Mouse (Mus musculus): Measurements from ENCODE around the gene Btnl6.
"Not testable (repeated sequence)": the region's sequence is repeated elsewhere in the genome, so short reads cannot be mapped to it uniquely, and the experiment has no call there.

Gene Btnl6

DNA sequence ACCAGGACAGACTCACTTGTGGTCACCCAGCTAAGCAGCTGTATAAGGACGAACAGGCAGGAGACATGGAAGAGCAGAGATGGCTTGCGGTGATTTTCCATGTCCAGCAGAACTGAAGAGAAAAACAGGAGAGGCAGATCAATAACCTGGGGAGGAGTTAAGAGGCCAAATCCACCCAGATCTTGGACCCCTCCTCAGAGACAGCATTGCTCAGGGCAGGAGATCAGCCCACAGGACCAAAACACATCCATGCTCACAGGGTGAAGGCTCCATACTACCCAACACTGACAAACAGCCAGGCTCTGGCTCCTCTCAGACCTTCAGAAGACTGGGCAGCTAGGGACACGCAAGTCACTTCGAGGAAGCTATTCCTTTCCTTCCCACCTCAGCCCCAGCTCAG lies at the start of gene Btnl6:
TSS of gene Btnl6 (minus strand) at position 101 of the 400 bp plus-strand sequence.
- no peak for DNase-seq (ENCODE audit: extremely low read depth, low read depth)

DNA sequence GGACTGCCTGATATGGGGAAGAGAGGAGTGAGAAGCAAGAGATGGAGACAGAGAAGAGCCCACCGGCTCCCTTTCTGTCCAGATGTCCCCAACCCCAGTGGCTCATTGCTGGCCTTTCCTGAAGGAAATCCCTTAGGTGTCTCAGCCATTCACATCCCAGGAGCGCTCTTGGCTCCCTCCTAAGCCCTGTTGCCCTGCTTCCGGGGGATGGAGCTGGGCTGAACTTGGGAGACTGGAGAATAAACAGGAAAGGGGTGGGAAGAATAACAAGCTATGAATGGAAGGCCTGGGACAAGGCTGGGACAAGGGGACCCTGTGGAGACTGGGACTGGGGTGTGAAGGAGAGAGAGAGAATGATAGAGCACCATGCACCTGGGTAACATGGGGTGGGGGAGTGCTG lies 47.6 kb upstream of the Btnl6 start:
- no peak for DNase-seq (ENCODE audit: extremely low read depth, low read depth)

DNA sequence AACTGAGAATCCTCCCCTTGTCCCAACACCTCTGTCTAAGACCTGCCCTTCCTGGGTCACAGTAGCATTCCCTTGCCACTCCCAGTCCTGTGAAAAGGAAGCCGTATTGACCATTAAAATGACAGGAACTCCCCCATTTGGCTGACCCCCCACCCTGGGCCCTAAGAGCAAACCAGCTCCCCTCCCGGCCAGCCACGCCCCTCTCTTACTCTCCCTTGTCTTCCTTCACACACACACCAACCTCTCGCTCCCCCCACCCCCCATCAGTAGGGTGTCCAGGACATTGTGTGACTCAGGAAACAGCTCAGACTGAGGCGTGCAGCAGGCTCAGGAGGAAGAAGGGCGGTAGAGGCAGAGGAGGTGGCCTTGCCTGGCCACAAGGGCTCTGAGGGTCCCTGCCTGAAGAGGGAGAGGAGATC lies 46.9 kb upstream of the Btnl6 start, which contains the start of gene Notch4:
TSS of gene Notch4 (plus strand) at position 266 of the 419 bp plus-strand sequence.
- DNase-seq (ENCODE audit: extremely low read depth, low read depth): no peak

DNA sequence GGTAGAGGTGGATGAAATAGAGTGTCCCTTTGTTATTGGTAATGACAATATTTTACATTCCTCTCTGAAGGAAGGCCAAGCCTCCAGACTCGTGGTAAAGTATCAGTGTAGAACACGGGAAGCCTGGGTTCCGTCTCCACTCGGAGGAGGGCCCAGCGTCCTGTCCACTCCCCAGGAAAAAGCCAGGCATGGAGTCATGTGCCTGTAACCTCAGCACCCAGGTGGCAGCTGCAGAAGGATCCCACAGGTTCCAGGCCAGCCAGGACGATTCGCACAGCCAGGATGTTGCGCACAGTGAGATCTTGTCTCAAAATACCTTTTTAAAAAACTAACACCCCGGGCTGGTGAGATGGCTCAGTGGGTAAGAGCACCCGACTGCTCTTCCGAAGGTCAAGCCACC lies 46.2 kb upstream of the Btnl6 start:
- no peak for DNase-seq (ENCODE audit: extremely low read depth, low read depth)

DNA sequence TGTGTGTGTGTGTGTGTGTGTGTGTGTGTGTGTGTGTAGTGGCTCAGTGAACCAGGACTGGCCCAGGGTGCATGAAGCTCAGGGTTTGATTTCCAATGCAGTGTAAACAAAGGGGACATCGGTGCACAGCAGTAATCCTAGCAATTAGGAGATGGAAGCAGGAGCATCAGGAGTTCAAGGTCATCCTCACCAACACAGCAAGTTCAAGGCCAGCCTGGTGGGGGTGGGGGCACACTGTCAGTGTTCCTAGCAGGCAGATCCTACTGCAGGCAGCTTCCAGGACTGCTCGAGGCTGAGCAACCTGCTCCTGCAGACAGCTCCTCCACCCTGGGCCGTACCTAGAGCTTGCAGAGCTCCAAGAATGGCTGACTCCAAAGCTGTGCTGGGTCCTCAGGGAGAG lies 45.4 kb upstream of the Btnl6 start:
- DNase-seq (ENCODE audit: extremely low read depth, low read depth): no peak

DNA sequence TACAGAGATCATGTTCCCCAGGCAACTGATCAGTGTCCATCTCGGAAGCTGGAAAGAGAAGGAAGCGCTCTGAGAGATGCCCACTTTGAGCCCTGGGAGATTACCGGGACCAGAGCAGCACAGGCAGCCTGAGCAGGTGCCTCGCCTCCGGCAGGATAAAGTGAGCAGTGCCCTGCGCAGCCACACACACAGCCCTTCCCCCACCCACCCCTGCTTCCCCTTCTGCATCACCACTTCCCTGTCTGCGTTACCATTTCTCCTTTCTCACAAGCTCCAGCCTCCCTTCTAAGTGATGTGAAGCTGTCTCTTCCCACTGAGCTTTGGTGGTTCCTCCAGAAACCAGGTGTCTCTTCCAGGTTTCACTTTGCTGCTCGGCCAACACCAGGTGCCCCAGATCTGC lies 44.0 kb upstream of the Btnl6 start:
- DNase-seq (ENCODE audit: extremely low read depth, low read depth): peak; percentile 85

DNA sequence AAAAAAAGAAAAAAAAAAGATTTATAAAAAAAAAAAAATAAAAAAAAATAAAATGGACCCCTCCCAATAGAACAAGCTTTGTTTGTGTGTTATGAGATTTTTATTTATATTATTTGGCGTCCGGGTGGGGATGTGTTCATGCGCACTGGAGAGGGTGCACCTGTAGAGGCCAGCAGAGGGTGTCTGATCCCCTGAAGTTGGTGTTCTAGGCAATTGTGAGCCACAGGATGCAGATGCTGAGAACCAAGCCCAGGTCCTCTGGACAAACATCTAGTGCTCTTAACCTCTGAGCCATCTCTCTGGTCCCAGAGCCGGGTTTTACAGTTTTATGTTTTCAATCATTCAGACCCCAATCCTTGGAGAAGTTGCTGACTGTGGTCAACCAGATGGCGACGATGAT lies 43.3 kb upstream of the Btnl6 start:
- DNase-seq (ENCODE audit: extremely low read depth, low read depth): peak; percentile 56

DNA sequence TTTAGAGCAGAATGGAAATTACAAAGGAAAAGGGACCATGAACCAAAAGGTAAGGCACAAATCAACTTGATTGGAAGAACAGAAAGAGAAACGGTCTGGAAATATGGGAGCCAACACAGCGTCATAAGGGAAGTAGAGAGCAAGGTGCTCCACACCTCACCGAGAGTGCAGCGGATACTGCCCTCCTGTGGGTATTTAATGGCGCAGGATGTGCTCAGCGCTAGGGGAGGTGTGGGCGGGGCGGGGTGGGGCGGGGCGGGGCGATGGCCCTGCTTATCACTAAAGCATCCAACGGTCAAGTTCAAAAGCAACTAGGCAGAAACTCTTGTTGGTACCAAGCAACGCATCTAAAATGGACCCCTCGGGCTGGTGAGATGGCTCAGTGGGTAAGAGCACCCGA lies 42.7 kb upstream of the Btnl6 start:
- peak; percentile 39 for DNase-seq (ENCODE audit: extremely low read depth, low read depth)

DNA sequence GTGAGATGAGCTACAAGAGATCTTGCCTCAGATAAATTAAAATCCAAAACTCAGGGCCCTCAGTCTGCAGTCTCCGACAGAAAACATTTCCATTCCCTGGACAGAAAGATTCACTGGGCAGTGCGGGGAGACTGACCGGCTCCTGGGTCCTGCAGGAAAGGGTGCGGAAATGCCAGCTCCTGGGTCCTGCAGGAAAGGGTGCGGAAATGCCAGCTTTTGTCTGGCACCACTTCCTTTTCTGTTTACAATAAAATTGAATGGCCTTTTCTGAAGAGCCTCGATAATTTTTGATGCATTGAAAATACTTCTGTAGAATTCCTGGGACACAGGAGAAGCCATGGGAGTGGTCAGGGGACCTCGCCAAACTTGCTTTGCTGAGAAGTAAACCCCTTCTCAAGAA lies 42.0 kb upstream of the Btnl6 start:
- no peak for DNase-seq (ENCODE audit: extremely low read depth, low read depth)

DNA sequence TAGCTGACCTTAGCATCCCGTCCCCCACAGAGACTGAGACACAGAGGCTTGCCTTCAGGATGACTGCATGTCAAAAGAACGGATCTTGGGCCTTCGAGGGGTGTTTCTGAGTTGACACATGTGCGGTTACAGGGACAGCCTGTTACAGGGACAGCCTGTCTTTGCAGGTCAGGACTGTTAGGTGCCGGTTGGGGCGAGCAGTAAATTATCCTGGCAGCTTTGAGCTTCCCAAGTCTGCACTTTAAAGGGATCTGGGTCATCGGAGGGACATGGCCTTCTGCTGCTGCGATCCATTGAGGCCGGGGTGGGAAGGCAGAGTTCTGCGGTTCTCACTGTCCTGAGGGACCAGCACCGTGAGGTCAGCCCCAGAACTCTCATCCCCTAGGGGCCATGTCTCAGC lies 40.3 kb upstream of the Btnl6 start:
- no peak for DNase-seq (ENCODE audit: extremely low read depth, low read depth)

DNA sequence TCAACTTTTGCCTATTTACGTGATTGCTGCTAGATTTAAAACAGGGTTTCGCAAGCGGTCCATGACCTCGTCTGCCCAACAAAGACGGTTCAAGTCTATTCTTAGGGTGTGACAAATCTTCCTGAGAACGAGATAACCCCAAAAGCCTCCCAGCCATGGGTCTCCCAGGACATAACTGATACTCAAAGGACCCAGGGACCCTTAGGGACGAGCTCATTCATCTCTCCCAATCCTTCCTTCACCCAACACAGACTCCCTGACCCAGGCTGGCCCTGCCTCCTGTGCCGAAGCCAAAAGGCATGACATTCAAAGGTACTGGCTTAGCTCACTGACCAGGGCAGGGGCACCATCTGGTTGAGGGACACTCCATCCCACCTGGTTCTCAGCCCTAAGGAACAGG lies 39.3 kb upstream of the Btnl6 start:
- no peak for DNase-seq (ENCODE audit: extremely low read depth, low read depth)

DNA sequence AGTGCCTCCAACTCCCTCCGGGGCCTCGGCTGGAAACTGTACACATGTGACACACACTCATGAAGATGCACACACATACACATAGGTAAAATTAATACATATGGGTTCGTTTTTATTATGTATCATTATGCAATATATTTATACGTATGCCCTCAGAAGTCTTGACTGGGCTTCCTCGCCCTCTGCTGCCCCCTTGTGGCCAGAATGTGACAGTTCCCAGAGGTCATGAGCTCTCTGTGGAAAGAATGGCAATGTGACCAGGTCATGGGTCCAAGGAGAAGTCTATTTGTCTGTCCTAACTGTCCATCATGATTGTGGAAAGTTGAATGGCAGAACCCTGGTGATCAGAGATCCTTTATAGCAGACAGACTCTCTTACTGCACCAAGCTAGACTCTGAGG lies 38.3 kb upstream of the Btnl6 start:
- DNase-seq (ENCODE audit: extremely low read depth, low read depth): peak; percentile 39

DNA sequence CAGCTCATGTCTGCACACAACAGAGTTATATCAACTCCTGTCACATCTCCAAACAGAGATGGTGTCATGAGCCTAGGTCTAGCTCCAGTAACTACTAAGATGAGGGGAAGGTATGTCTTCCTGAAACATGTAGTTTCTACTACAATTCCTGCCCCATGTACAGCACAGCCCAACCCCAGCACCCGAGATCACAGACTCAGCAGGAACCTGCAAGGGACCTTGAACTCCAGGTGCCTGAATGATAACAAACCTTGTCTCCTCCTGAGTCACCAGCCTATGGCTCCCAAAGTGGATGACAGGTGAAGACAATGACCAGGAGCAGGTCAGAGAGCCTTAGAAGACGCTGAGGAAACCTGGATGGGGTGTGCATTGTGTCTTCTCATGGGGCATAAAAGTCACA lies 32.7 kb upstream of the Btnl6 start:
- DNase-seq (ENCODE audit: extremely low read depth, low read depth): no peak

DNA sequence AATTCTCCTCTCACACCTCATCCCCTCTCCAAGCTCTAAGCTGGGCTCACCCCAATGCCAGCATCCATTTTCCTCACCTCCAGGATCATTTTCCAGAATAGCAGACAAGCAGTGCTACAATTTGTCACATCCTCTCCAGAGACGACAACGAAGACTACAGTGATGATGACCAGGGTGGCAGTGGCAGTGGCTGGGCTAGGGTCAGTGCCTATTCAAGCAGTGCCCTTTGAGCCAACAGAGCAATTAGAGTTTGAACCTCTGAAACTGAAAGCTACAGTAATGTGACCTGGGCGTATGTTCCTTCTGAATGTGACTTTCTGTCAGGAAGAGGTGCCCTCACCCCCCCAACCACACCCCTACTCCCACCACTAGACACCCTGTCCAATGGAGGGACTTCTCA lies 32.0 kb upstream of the Btnl6 start:
- no peak for DNase-seq (ENCODE audit: extremely low read depth, low read depth)

DNA sequence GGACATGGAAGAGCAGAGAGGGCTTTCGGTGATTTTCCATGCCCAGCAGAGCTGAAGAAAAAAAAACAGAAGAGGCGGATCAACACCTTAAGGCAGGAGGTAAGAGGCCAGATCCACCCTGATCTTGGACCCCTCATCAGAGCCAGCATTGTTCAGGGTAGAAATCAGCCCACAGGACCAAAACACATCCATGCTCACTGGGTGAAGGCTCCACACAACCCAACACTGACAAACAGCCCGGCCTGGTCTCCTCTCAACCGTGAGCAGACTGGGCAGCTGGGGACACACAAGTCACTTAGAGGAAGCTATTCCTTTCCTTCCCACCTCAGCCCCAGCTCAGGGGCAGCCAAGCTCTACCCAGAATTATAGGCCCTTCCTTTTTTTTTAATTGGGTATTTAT lies 30.4 kb upstream of the Btnl6 start:
- no peak for DNase-seq (ENCODE audit: extremely low read depth, low read depth)

DNA sequence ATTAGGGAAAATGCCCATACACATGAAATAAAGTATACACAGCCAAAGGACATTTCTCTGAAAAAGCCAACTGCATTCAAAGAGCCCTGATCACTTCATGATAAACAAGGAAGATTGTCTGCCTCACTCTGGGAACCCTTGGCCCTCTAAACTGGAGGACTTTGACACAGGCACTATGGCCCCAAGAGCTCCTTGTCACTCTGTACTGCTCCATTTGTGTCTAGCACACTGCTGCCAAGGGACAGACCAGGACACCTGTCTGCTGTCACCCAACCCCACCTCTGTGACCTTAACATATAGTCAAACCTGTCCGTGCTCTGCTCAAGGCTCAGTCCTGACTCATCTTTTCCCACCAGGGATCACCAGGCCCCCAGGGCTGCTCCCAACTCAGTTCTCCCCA lies 29.6 kb upstream of the Btnl6 start:
- no peak for DNase-seq (ENCODE audit: extremely low read depth, low read depth)

DNA sequence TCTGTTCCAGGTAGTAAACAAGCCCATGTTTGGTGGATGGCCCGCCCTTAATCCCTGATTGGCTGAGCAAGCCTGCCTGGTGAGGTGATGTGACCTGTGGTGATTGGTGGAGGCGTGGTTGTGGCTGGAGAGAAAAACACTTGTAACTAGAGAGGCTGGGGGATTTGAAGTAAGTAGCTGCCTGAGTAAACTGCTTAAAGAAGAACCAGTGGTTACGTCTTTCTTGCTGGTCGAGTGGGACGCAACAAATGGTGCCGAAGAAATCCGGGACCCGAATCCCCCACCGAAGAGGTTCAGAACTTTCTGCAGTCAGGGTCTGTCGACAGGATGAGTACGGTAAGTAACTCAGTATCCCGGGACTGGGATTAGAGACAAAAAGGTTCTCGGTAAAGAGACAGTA lies 26.4 kb upstream of the Btnl6 start:
- DNase-seq (ENCODE audit: extremely low read depth, low read depth): not testable (repeated sequence)

DNA sequence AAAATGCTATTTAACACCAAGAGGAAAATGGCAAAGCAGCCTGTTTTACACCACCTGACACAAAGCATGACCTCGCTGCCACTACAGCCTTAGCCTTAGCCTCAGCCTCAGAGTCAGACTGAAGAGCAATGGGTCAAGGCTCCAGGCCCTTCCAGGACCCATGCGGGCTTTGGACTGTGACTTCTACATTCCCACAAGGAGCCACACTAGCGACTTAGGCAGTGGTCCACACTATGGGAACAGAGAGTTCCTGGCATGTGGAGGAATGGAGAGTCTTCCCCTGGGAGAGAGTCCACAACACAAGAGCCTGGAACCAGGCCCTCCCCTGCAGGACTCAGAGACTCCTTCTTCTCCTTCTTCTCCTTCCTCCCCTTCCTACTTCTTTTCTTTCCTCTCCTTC lies 15.5 kb upstream of the Btnl6 start:
- no peak for DNase-seq (ENCODE audit: extremely low read depth, low read depth)

DNA sequence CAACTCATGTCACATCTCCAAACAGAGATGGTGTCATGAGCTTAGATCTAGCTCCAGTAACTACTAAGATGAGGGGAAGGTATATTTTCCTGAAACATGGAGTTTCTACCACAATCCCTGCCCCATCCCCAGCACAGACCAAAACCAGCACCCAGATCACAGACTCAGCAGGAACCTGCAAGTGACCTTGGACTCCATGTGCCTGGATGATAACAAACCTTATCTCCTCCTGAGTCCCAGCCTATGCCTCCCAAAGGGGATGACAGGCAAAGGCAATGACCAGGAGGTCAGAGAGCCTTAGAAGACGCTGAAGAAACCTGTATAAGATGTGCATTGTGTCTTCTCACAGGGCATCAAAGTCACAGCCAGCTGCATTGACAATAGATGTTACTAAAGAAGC lies 1.8 kb upstream of the Btnl6 start:
- DNase-seq (ENCODE audit: extremely low read depth, low read depth): no peak

DNA sequence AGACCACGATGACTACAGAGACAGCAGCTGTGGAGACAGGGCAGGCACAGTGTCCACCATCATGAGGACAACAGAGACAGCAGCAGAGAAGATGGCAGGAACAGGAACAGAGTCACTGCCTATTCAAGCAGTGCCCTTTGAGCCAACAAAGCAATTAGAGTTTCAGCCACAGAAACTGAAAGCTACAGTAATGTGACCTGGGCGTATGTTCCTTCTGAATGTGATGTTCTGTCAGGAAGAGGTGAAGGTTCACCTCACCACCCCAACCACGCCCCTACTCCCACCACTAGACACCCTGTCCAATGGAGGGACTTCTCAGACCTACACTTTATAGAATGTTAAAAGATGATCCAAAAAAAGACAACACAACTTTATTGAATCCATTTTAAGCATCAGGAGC lies 1.4 kb upstream of the Btnl6 start:
- not testable (repeated sequence) for DNase-seq (ENCODE audit: extremely low read depth, low read depth)

DNA sequence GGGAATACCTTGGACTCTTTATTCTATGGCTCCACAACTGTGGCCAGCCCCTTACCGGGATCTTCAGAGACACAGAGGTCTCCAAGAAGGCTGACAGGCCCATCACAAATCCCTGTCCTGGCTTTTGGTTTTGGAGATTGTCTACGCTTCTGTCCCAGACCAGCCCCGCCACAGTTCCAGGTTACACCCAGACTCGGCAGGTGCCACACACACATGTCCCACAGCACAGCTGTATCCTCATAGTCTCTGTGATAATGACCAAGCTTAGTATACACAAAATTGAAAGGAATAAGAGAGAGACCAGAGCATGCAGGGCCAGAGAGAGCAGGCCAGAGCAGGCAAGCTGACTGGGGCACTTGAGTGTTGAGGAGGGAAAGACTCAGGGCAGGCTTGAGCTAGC lies 643 bp upstream of the Btnl6 start:
- DNase-seq (ENCODE audit: extremely low read depth, low read depth): no peak

DNA sequence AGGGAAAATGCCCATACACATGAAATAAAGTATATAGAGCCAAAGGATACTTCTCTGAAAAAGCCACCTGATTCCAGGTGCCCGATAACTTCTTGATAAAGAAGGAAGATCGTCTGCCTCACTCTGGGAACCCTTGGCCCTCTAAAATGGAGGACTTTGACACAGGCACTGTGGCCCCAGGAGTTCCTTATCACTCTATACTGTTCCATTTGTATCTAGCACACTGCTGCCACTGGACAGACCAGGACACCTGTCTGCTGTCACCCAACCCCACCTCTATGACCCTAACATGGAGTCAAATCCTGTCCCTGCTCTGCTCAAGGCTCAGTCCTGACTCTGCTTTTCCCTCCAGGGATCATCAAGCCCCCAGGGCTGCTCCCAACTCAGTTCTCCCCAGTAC lies 638 bp downstream of the Btnl6 start:
- no peak for DNase-seq (ENCODE audit: extremely low read depth, low read depth)

DNA sequence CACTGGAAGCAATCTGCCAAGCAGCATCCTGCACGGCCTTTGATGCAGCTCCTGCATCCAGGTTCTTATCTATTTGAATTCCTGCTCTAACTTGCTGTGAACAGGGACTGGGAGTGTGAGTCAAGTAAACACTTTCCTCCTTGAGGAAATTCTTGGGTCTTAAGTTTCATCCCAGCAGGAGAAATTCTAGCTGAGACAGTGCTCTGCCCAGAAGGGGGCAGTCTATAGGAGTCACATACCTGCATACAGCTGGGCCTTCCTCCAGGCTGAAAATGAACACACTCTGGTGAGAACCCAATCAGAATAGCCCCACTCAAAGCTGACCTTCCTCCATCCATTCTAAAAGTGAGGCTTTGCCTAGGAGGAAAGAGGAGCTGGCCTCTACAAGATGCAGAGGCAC lies 5.4 kb downstream of the Btnl6 start:
- not testable (repeated sequence) for DNase-seq (ENCODE audit: extremely low read depth, low read depth)

DNA sequence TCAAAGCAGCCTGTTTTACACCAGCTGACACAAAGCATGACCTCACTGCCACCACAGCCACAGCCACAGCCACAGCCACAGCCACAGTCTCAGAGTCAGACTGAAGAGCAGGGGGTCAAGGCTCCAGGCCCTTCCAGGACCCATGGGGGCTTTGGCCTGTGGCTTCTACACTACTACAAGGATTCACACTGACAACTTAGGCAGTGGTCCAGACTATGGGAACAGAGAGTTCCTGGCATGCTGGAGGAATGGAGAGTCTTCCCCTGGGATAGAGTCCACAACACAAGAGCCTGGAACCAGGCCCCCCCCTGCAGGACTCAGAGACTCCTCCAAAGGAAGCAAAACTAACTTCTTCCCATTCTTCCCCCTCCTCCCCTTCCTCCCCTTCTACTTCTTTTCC lies 9.6 kb downstream of the Btnl6 start:
- DNase-seq (ENCODE audit: extremely low read depth, low read depth): no peak
